Mouse (Mus musculus) intestine, embryonic 15.5 days (tissue): Measurements from ENCODE around the gene Kcnab1. TPM values are rescaled to one million over a fixed set of nuclear protein-coding genes. Genes with fewer than 3 reads are reported as not detected.

ENCODE experiments used
- ATAC-seq: fragments of 200-750 bp; cut with Nextera tagmentation; 2 replicates; pipeline ENCODE4 v1.8.0; 2017; ENCODE audit warnings: moderate TSS enrichment, moderate library complexity
- H3K27ac ChIP-seq: fragments of 300-500 bp; sonication (generic); 2 replicates; pipeline ENCODE4 v1.5.1; 2015; ENCODE audit warnings: mild to moderate bottlenecking, inconsistent platforms
- H3K27me3 ChIP-seq: fragments of 300-500 bp; sonication (generic); replicated peaks from 2 replicates; pipeline ENCODE4 v1.6.1; 2015; ENCODE audit warnings: inconsistent platforms
- H3K36me3 ChIP-seq: fragments of 300-500 bp; sonication (generic); 2 replicates; pipeline ENCODE4 v1.6.1; 2015; ENCODE audit warnings: inconsistent platforms
- H3K4me1 ChIP-seq: fragments of 300-500 bp; sonication (generic); replicated peaks from 2 replicates; pipeline ENCODE4 v1.6.1; 2015; ENCODE audit warnings: inconsistent platforms
- H3K4me2 ChIP-seq: fragments of 300-500 bp; sonication (generic); replicated peaks from 2 replicates; pipeline ENCODE4 v1.6.1; 2015; ENCODE audit warnings: mild to moderate bottlenecking, inconsistent platforms
- H3K4me3 ChIP-seq: fragments of 300-500 bp; sonication (generic); replicated peaks from 2 replicates; pipeline ENCODE4 v1.5.1; 2015; ENCODE audit warnings: inconsistent platforms
- H3K9ac ChIP-seq: fragments of 300-500 bp; sonication (generic); 2 replicates; pipeline ENCODE4 v1.6.1; 2015; ENCODE audit warnings: inconsistent platforms
- H3K9me3 ChIP-seq: fragments of 300-500 bp; sonication (generic); 2 replicates; pipeline ENCODE4 v1.6.1; 2016; ENCODE audit warnings: inconsistent platforms
- WGBS: fragments of 180-500 bp; shearing (Covaris S2); methylation state at CpG from one replicate; pipeline ENCODE4 v1.1.7; 2015; 5-methylcytosine and 5-hydroxymethylcytosine counted together
- polyA plus RNA-seq: library from polyadenylated mRNA; unstranded; fragments of >200 nt; fragmentation: Nextera tagmentation; extraction: Ambion mirVana; gene quantifications from 2 replicates; pipeline ENCODE4 v1.2.1, GENCODE M21; 2015

Gene Kcnab1
- polyA plus RNA-seq, 1 experiment from 2014 or later = 5.5 TPM

- no peaks in the 10 kb centered on the region for H3K9me3 ChIP-seq
- H3K4me2 ChIP-seq = no peak overlapping the region
- 81% methylated on average over 3 of the region's 3 CpGs for WGBS
- no peaks in the 10 kb centered on the region for H3K36me3 ChIP-seq
- no peak overlapping the region for H3K9ac ChIP-seq
- H3K27ac ChIP-seq = no peak overlapping the region
- no peaks in the 10 kb centered on the region for H3K4me1 ChIP-seq
- H3K27me3 ChIP-seq = no peaks in the 10 kb centered on the region
- no peak for ATAC-seq
- H3K4me3 ChIP-seq = no peak overlapping the region
Measured at GRCm38 (mm10) chr3:65138739-65139138, 29.6 kb downstream of the Kcnab1 start.

DNA sequence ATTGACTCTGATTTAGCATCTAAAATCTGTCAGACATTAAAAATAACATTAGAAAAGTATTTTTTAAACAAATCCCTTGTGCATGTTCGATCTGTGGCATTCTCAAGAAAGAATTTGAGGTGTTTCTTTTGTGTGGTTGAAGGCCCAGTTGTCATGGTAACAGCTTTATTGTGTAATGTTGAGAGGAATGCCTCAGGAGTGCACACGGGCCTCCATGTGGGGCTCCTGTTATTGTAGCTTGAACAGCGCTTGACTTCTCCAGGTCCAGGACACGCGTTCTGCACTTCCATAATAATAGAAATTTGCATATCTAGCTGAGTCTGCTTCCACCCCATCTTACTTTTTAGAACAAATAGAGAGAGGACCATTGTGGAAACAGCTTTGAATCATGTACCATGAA is 36.0 kb downstream of the Kcnab1 start:
- Histone ChIP-seq H3K9me3 (no peaks in the 10 kb centered on the region), H3K4me1 (no peaks in the 10 kb centered on the region), H3K27me3 (no peaks in the 10 kb centered on the region), H3K9ac (no peak overlapping the region), H3K36me3 (no peaks in the 10 kb centered on the region), H3K4me2 (no peak overlapping the region), H3K27ac (no peak overlapping the region), H3K4me3 (no peak overlapping the region)
- 70% methylated on average over 5 of the region's 5 CpGs for WGBS
- no peak for ATAC-seq

DNA sequence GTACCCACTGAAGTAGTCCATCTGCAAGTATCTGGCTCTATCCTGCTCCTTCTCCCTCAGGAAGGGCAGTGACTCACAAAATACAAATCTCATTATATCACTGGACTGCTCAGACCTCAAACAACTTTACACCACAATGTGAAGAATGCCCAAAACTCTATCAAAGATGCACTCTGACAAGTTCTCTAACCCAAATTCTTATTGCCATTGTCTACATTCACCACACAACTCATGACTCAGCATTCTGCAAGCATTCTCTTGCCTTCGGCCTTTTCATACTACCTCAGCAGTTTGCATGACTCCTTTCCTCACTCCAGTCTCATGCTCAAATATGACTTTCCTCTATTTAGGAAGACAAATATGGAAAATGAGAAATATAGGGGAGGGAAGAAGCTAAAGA is 42.6 kb downstream of the Kcnab1 start:
- Histone ChIP-seq H3K36me3 (no peaks in the 10 kb centered on the region), H3K4me2 (no peak overlapping the region), H3K4me1 (no peaks in the 10 kb centered on the region), H3K4me3 (no peak overlapping the region), H3K27ac (no peak overlapping the region), H3K9ac (no peak overlapping the region), H3K9me3 (no peaks in the 10 kb centered on the region), H3K27me3 (no peaks in the 10 kb centered on the region)
- ATAC-seq = no peak
- WGBS = 81% methylated on average over 1 of the region's 1 CpGs

DNA sequence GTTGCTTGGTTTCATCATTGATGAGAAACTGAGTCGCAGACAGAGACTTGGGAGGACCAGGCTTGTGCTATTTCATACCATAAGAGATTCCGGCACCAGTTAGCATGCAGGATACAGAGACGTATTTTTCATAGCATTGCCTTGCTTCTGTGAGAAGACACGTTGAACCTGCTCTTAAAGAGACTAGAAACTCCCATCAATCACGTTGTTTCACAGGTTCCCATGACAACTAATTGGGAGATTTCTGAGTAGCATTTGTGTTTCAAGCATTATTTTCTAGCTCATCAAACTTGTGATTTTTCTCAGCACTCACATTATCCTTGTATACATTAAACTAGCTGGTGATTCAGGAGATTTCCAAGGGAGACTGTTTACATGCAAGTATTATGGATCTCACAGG is 63.8 kb downstream of the Kcnab1 start:
- Histone ChIP-seq H3K36me3 (no peaks in the 10 kb centered on the region), H3K4me1 (no peaks in the 10 kb centered on the region), H3K27ac (no peak overlapping the region), H3K9ac (no peak overlapping the region), H3K4me3 (no peak overlapping the region), H3K27me3 (no peaks in the 10 kb centered on the region), H3K4me2 (no peak overlapping the region), H3K9me3 (no peaks in the 10 kb centered on the region)
- WGBS = 69% methylated on average over 5 of the region's 5 CpGs
- no peak for ATAC-seq

GRCm38 (mm10) chr3:65174564-65174963 is 65.4 kb downstream of the Kcnab1 start:
- Histone ChIP-seq H3K36me3 (no peaks in the 10 kb centered on the region), H3K9ac (no peak overlapping the region), H3K27ac (no peak overlapping the region), H3K4me1 (no peaks in the 10 kb centered on the region), H3K4me2 (no peak overlapping the region), H3K9me3 (no peaks in the 10 kb centered on the region), H3K27me3 (no peaks in the 10 kb centered on the region), H3K4me3 (no peak overlapping the region)
- ATAC-seq = no peak
- WGBS = 86% methylated on average over 12 of the region's 12 CpGs

- Histone ChIP-seq H3K4me1 (no peaks in the 10 kb centered on the region), H3K4me2 (no peak overlapping the region), H3K4me3 (no peak overlapping the region), H3K27me3 (no peaks in the 10 kb centered on the region), H3K36me3 (no peaks in the 10 kb centered on the region), H3K9ac (no peak overlapping the region), H3K9me3 (no peaks in the 10 kb centered on the region), H3K27ac (no peak overlapping the region)
- ATAC-seq = no peak
- WGBS = 77% methylated on average over 4 of the region's 4 CpGs
Measured at GRCm38 (mm10) chr3:65175819-65176218, 66.6 kb downstream of the Kcnab1 start.

DNA sequence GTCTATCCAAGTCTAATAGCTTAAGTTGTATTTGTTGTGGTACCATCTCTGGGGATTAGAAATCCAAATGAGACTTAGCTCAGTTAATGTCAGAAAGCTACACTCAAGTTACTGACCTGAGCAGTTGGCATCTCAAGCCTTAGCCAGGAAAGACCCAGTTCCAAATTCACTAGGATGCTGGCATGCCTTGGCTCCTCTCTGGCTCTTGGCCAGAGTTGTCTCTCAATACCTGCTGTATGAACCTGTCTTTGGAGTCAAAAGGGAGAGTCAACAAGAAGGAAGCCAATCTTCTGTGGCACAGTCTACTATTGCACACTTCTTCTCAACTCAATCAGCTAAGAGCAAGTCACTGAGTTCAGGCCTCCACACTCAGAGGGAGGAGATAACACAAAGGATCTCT is 67.7 kb downstream of the Kcnab1 start:
- ATAC-seq = no peak
- no peak overlapping the region for H3K4me2 ChIP-seq
- no peak overlapping the region for H3K9ac ChIP-seq
- H3K9me3 ChIP-seq = no peaks in the 10 kb centered on the region
- no peak overlapping the region for H3K4me3 ChIP-seq
- no peaks in the 10 kb centered on the region for H3K27me3 ChIP-seq
- no peaks in the 10 kb centered on the region for H3K4me1 ChIP-seq
- H3K27ac ChIP-seq = no peak overlapping the region
- H3K36me3 ChIP-seq = no peaks in the 10 kb centered on the region

- Histone ChIP-seq H3K4me2 (no peak overlapping the region), H3K27me3 (no peaks in the 10 kb centered on the region), H3K4me1 (no peaks in the 10 kb centered on the region), H3K9me3 (no peaks in the 10 kb centered on the region), H3K27ac (no peak overlapping the region), H3K36me3 (no peaks in the 10 kb centered on the region), H3K9ac (no peak overlapping the region), H3K4me3 (no peak overlapping the region)
- no peak for ATAC-seq
- WGBS = 64% methylated on average over 7 of the region's 7 CpGs
Measured at GRCm38 (mm10) chr3:65187833-65188698, 78.9 kb downstream of the Kcnab1 start.

GRCm38 (mm10) chr3:65200611-65201010 is 91.4 kb downstream of the Kcnab1 start:
- Histone ChIP-seq H3K4me3 (no peak overlapping the region), H3K4me2 (no peak overlapping the region), H3K27ac (no peak overlapping the region), H3K36me3 (no peaks in the 10 kb centered on the region), H3K4me1 (no peaks in the 10 kb centered on the region), H3K9ac (no peak overlapping the region), H3K27me3 (no peaks in the 10 kb centered on the region), H3K9me3 (no peaks in the 10 kb centered on the region)
- ATAC-seq = no peak
- WGBS = 67% methylated on average over 1 of the region's 1 CpGs

- H3K9me3 ChIP-seq = no peaks in the 10 kb centered on the region
- no peak overlapping the region for H3K4me2 ChIP-seq
- H3K9ac ChIP-seq = no peak overlapping the region
- H3K4me3 ChIP-seq = no peak overlapping the region
- H3K36me3 ChIP-seq = no peaks in the 10 kb centered on the region
- no peak overlapping the region for H3K27ac ChIP-seq
- WGBS = 51% methylated on average over 8 of the region's 8 CpGs
- no peak for ATAC-seq
- H3K27me3 ChIP-seq = no peaks in the 10 kb centered on the region
- no peaks in the 10 kb centered on the region for H3K4me1 ChIP-seq
Measured at GRCm38 (mm10) chr3:65203361-65204117, 94.4 kb downstream of the Kcnab1 start.

GRCm38 (mm10) chr3:65204356-65205075 is 95.3 kb downstream of the Kcnab1 start:
- Histone ChIP-seq H3K27me3 (no peaks in the 10 kb centered on the region), H3K4me2 (no peak overlapping the region), H3K4me3 (no peak overlapping the region), H3K27ac (no peak overlapping the region), H3K36me3 (no peaks in the 10 kb centered on the region), H3K4me1 (no peaks in the 10 kb centered on the region), H3K9me3 (no peaks in the 10 kb centered on the region), H3K9ac (no peak overlapping the region)
- 80% methylated on average over 6 of the region's 6 CpGs for WGBS
- no peak for ATAC-seq

GRCm38 (mm10) chr3:65205539-65206020 is 96.4 kb downstream of the Kcnab1 start:
- no peak overlapping the region for H3K27ac ChIP-seq
- no peak overlapping the region for H3K9ac ChIP-seq
- H3K27me3 ChIP-seq = no peaks in the 10 kb centered on the region
- H3K4me2 ChIP-seq = no peak overlapping the region
- H3K4me1 ChIP-seq = no peaks in the 10 kb centered on the region
- no peak for ATAC-seq
- H3K36me3 ChIP-seq = no peaks in the 10 kb centered on the region
- H3K9me3 ChIP-seq = no peaks in the 10 kb centered on the region
- WGBS = 77% methylated on average over 8 of the region's 8 CpGs
- H3K4me3 ChIP-seq = no peak overlapping the region
